Mouse (Mus musculus) testis, adult 2 months (tissue): Measurements from ENCODE around the gene Tmem189.

ENCODE experiments used
- CTCF ChIP-seq: fragments of 200-500 bp; IDR thresholded peaks from 2 replicates; pipeline ENCODE4 v1.5.1; 2012; ENCODE audit warnings: low read depth, mild to moderate bottlenecking, inconsistent platforms, low read length, moderate library complexity; ENCODE audit not compliant: control insufficient read depth, insufficient read depth, insufficient replicate concordance
- POLR2A ChIP-seq: fragments of 200-500 bp; IDR thresholded peaks from 2 replicates; pipeline ENCODE4 v1.6.1; 2012; ENCODE audit warnings: low read depth, mild to moderate bottlenecking, inconsistent platforms, low read length, moderate library complexity; ENCODE audit not compliant: control insufficient read depth

GRCm38 (mm10) chr2:167672212-167672685 lies 17.4 kb downstream of the Tmem189 start:
- TF ChIP-seq CTCF (no peak), POLR2A (no peak)
